Comparison of ENCODE assay signal across 9 mouse cellular contexts in genomic region chr6:124757909-124758848, GRCm38 (mm10). TPM values are rescaled to one million over a fixed set of nuclear protein-coding genes. Genes with fewer than 3 reads are reported as not detected.
A peak's percentile ranks its signal among the peaks of the same experiment; 100 is the strongest.
DNase-seq lines count a peak whose midpoint lies in the region; ATAC-seq and TF ChIP-seq lines count a peak whose summit lies in the region.
"Had no signal": no experiment of that assay in that cellular context is flagged by ENCODE, and none has a peak within 500 bp of the region (broad histone marks: within the 10 kb centered on the region; RNA-seq: fewer than 3 reads in every experiment).

No protein-coding gene starts in this region.

- H3K4me3 ChIP-seq in forebrain, embryonic 16.5 days (replicated peaks; ENCODE audit: low read length) = peak overlapping the region; percentile 64
- peak overlapping the region; percentile 80 for H3K4me3 ChIP-seq in hindbrain, embryonic 16.5 days (ENCODE audit: low read length)
- H3K4me3 ChIP-seq in myocyte = peak overlapping the region; percentile 36

- peak overlapping the region; percentile 54 for H3K4me2 ChIP-seq in forebrain, embryonic 16.5 days (ENCODE audit: low read length)
- peak overlapping the region; percentile 80 for H3K4me2 ChIP-seq in hindbrain, embryonic 16.5 days (ENCODE audit: low read length)
- H3K4me2 ChIP-seq in myocyte (ENCODE audit: low read depth) = peak overlapping the region; percentile 87

- H3K4me1 ChIP-seq in forebrain, embryonic 16.5 days (replicated peaks; ENCODE audit: control insufficient read depth, insufficient read depth, low read length) = peaks cover 43% of the 10 kb centered on the region
- peaks cover 34% of the 10 kb centered on the region for H3K4me1 ChIP-seq in hindbrain, embryonic 16.5 days (ENCODE audit: control insufficient read depth, insufficient read depth, low read depth, low read length)

- H3K9me3 ChIP-seq in forebrain, embryonic 16.5 days (ENCODE audit: control insufficient read depth, low read length) = no peaks in the 10 kb centered on the region
- no peaks in the 10 kb centered on the region for H3K9me3 ChIP-seq in hindbrain, embryonic 16.5 days (ENCODE audit: control insufficient read depth, low read length)

- WGBS in forebrain, embryonic 16.5 days = 20% methylated on average over 5 of the region's 5 CpGs
- 18% methylated on average over 5 of the region's 5 CpGs for WGBS in hindbrain, embryonic 16.5 days

- no peak overlapping the region for H3ac ChIP-seq in myocyte (ENCODE audit: control insufficient read depth, insufficient read length)

- TF ChIP-seq POLR2A in myocyte (IDR thresholded peaks at IDR 0.05; ENCODE audit: insufficient read length, low read depth) = peak; percentile 69

- peak overlapping the region; percentile 95 for H3K27ac ChIP-seq in forebrain, embryonic 16.5 days (ENCODE audit: low read length)
- peak overlapping the region; percentile 99 for H3K27ac ChIP-seq in hindbrain, embryonic 16.5 days (ENCODE audit: low read depth, low read length)

- DNase-seq in frontal cortex, postnatal 25 days (ENCODE audit: low spot score in 2 of 2) = no peak
- peak; percentile 75 to 77 for DNase-seq in cerebellum, adult 18-20 months
- DNase-seq in left cerebral cortex, postnatal 36 days (ENCODE audit: low spot score in 2 of 2) = peak; percentile 64 to 73
- DNase-seq in spleen, postnatal 10 days (ENCODE audit: low spot score in 2 of 2) = no peak

- intact Hi-C loops in left cerebral cortex, postnatal 36 days (cut with DNase I) = loop anchor here (2.0 kb wide), 1 partner anchor 17 kb away; the partner anchor contains the start of gene Grcc10

- H3K79me2 ChIP-seq in myocyte (ENCODE audit: control insufficient read depth, insufficient read depth) = peaks cover 28% of the 10 kb centered on the region

- no peaks in the 10 kb centered on the region for H3K27me3 ChIP-seq in forebrain, embryonic 16.5 days (replicated peaks; ENCODE audit: control insufficient read depth, insufficient read depth, low read length)
- H3K27me3 ChIP-seq in hindbrain, embryonic 16.5 days (replicated peaks; ENCODE audit: control insufficient read depth, insufficient read depth, low read length) = no peaks in the 10 kb centered on the region
- H3K27me3 ChIP-seq in myocyte (ENCODE audit: control insufficient read depth, insufficient read depth, insufficient read length) = no peaks in the 10 kb centered on the region

- H3K36me3 ChIP-seq in forebrain, embryonic 16.5 days (ENCODE audit: control insufficient read depth, insufficient read depth) = no peaks in the 10 kb centered on the region
- no peaks in the 10 kb centered on the region for H3K36me3 ChIP-seq in hindbrain, embryonic 16.5 days (ENCODE audit: control insufficient read depth, insufficient read depth, low read length)
- no peaks in the 10 kb centered on the region for H3K36me3 ChIP-seq in myocyte (ENCODE audit: control insufficient read depth, insufficient read depth)

- peak; percentile 42 for ATAC-seq in frontal cortex, adult (ENCODE audit: low TSS enrichment)
- peak; percentile 27 for ATAC-seq in forebrain, embryonic 16.5 days
- ATAC-seq in hindbrain, embryonic 16.5 days = peak; percentile 43

- H3K9ac ChIP-seq in forebrain, embryonic 16.5 days (replicated peaks; ENCODE audit: low read depth, low read length) = peak overlapping the region; percentile 82
- H3K9ac ChIP-seq in hindbrain, embryonic 16.5 days (ENCODE audit: low read depth, low read length) = peak overlapping the region; percentile 97

TF ChIP-seq in myocyte, 11 proteins besides CTCF, POLR2A, EP300 and RAD21:
- TF ChIP-seq E2F4 (IDR thresholded peaks at IDR 0.05; ENCODE audit: insufficient read depth) (no peak), POLR2AphosphoS2 (IDR thresholded peaks at IDR 0.05; ENCODE audit: insufficient read length, low read depth) (peak; percentile 79), TCF3 (IDR thresholded peaks at IDR 0.05; ENCODE audit: insufficient read length, low read depth) (no peak), TCF12 (IDR thresholded peaks at IDR 0.05; ENCODE audit: insufficient read depth, poor library complexity, severe bottlenecking) (no peak), CEBPB (IDR thresholded peaks at IDR 0.05; ENCODE audit: insufficient read depth, poor library complexity, severe bottlenecking) (no peak), MAX (IDR thresholded peaks at IDR 0.05; ENCODE audit: low read depth) (no peak), USF1 (IDR thresholded peaks at IDR 0.05; ENCODE audit: low read depth) (no peak), SRF (IDR thresholded peaks at IDR 0.05; ENCODE audit: control insufficient read depth, insufficient read length, low read depth) (no peak)

RNA-seq across cellular contexts. Expression of gene Atn1, which starts 1.9 kb away (rescaled TPM):
- 23.4 and 27.0 TPM in 2 replicates for polyA plus RNA-seq in forebrain, embryonic 16.5 days (2015; fragmentation: Nextera tagmentation; extraction: Ambion mirVana)
- polyA plus RNA-seq in hindbrain, embryonic 16.5 days (2015; fragmentation: Nextera tagmentation; extraction: Ambion mirVana) = 24.7 and 28.5 TPM in 2 replicates
- 100 to 1,000 TPM; 162 to 175 TPM for total RNA-seq in left cerebral cortex, postnatal 36 days (2021)
- polyA plus RNA-seq in myocyte (2012; fragmentation: generic; extraction: Trizol) = 39.4 TPM

RNA-seq across cellular contexts. Expression of gene Gm45234, which starts 2.4 kb away (rescaled TPM):
- not detected in 2 replicates for polyA plus RNA-seq in forebrain, embryonic 16.5 days (2015; fragmentation: Nextera tagmentation; extraction: Ambion mirVana)
- not detected in 2 replicates for polyA plus RNA-seq in hindbrain, embryonic 16.5 days (2015; fragmentation: Nextera tagmentation; extraction: Ambion mirVana)
- total RNA-seq in left cerebral cortex, postnatal 36 days (2021) = not detected
- polyA plus RNA-seq in myocyte (2012; fragmentation: generic; extraction: Trizol) = not detected
- polyA plus RNA-seq: spleen, adult 2 months had no signal

RNA-seq across cellular contexts. Expression of gene Eno2, which starts 11.3 kb away (rescaled TPM):
- 44.9 and 63.3 TPM in 2 replicates for polyA plus RNA-seq in forebrain, embryonic 16.5 days (2015; fragmentation: Nextera tagmentation; extraction: Ambion mirVana)
- polyA plus RNA-seq in hindbrain, embryonic 16.5 days (2015; fragmentation: Nextera tagmentation; extraction: Ambion mirVana) = 192 and 210 TPM in 2 replicates
- total RNA-seq in left cerebral cortex, postnatal 36 days (2021) = 1,000 to 10,000 TPM; 1,042 to 1,110 TPM
- 19.5 TPM for polyA plus RNA-seq in myocyte (2012; fragmentation: generic; extraction: Trizol)

RNA-seq across cellular contexts. Expression of gene Grcc10, which starts 17.0 kb away (rescaled TPM):
- polyA plus RNA-seq in forebrain, embryonic 16.5 days (2015; fragmentation: Nextera tagmentation; extraction: Ambion mirVana) = 614 and 641 TPM in 2 replicates
- 587 and 645 TPM in 2 replicates for polyA plus RNA-seq in hindbrain, embryonic 16.5 days (2015; fragmentation: Nextera tagmentation; extraction: Ambion mirVana)
- 100 to 1,000 TPM; 285 to 313 TPM for total RNA-seq in left cerebral cortex, postnatal 36 days (2021)
- 287 TPM for polyA plus RNA-seq in myocyte (2012; fragmentation: generic; extraction: Trizol)

RNA-seq across cellular contexts. Expression of gene Ptpn6, which starts 19.7 kb away (rescaled TPM):
- 3.3 and 4.5 TPM in 2 replicates for polyA plus RNA-seq in forebrain, embryonic 16.5 days (2015; fragmentation: Nextera tagmentation; extraction: Ambion mirVana)
- polyA plus RNA-seq in hindbrain, embryonic 16.5 days (2015; fragmentation: Nextera tagmentation; extraction: Ambion mirVana) = 4.8 and 4.9 TPM in 2 replicates
- total RNA-seq in left cerebral cortex, postnatal 36 days (2021) = 1 to 10 TPM; 3.7 to 6.6 TPM
- polyA plus RNA-seq in myocyte (2012; fragmentation: generic; extraction: Trizol) = 3.1 TPM

Comparison
In these comparisons a context has a peak if more than half of its experiments do, and no peak if none do; other contexts are left out.
1. DNase-seq: peak in cerebellum, adult 18-20 months (2 of 2) and left cerebral cortex, postnatal 36 days (2 of 2); none in frontal cortex, postnatal 25 days (0 of 2) and spleen, postnatal 10 days (0 of 2).
2. Peak in every context shown above with its lines, with median percentiles within 50 percentile points of each other: ATAC-seq, H3K4me2 ChIP-seq and H3K4me3 ChIP-seq.